13 mouse cellular contexts compared by ENCODE assay signal in genomic region chr14:80979475-80979874, GRCm38 (mm10).
DNase-seq lines count a peak whose midpoint lies in the region; ATAC-seq lines count a peak whose summit lies in the region.
"Had no signal": no experiment of that assay in that cellular context is flagged by ENCODE, and none has a peak within 500 bp of the region (broad histone marks: within the 10 kb centered on the region; RNA-seq: fewer than 3 reads in every experiment).

No protein-coding gene starts in this region.

- peaks cover 12% of the 10 kb centered on the region for H3K4me1 ChIP-seq in heart, embryonic 13.5 days
- no peaks in the 10 kb centered on the region for H3K4me1 ChIP-seq in embryonic facial prominence, embryonic 10.5 days
- H3K4me1 ChIP-seq: embryonic facial prominence, embryonic 15.5 days; liver, embryonic 13.5 days; midbrain, embryonic 12.5 days had no signal

- ATAC-seq in heart, embryonic 13.5 days (ENCODE audit: extremely low read depth, insufficient number of reproducible peaks, low FRiP score, low TSS enrichment) = no peak; the same call in 1 of the 2 replicates
- ATAC-seq in megakaryocyte, adult 5-6 weeks (ENCODE audit: poor library complexity, severe bottlenecking) = no peak

- no peaks in the 10 kb centered on the region for H3K36me3 ChIP-seq in heart, embryonic 13.5 days
- no peaks in the 10 kb centered on the region for H3K36me3 ChIP-seq in embryonic facial prominence, embryonic 10.5 days (replicated peaks)
- H3K36me3 ChIP-seq: embryonic facial prominence, embryonic 15.5 days; liver, embryonic 13.5 days; midbrain, embryonic 12.5 days had no signal

- H3K27ac ChIP-seq in heart, embryonic 13.5 days (replicated peaks) = peak overlapping the region; percentile 38
- no peak overlapping the region for H3K27ac ChIP-seq in embryonic facial prominence, embryonic 10.5 days (replicated peaks)
- H3K27ac ChIP-seq: embryonic facial prominence, embryonic 15.5 days; liver, embryonic 13.5 days; midbrain, embryonic 12.5 days had no signal

- DNase-seq in heart, adult 11 months = no peak
- peak; percentile 9 for DNase-seq in left cerebral cortex, postnatal 4 days
- DNase-seq in left cerebral cortex, postnatal 25 days (ENCODE audit: low spot score in 2 of 2) = no peak
- DNase-seq in adrenal gland, adult (ENCODE audit: inconsistent age in 2 of 2, low spot score in 1 of 2) = peak; percentile 6 to 66
- peak; percentile 8 for DNase-seq in embryonic facial prominence, embryonic 10.5 days (ENCODE audit: low spot score)
- DNase-seq in left cerebral cortex, postnatal 14 days (ENCODE audit: low spot score in 2 of 2) = no peak
- DNase-seq: cerebellum, adult 8-10 months; layer of hippocampus, adult 9-11 months; liver, embryonic 13.5 days had no signal

- no peak overlapping the region for H3K4me3 ChIP-seq in heart, embryonic 13.5 days
- no peak overlapping the region for H3K4me3 ChIP-seq in embryonic facial prominence, embryonic 10.5 days
- H3K4me3 ChIP-seq: embryonic facial prominence, embryonic 15.5 days; liver, embryonic 13.5 days; midbrain, embryonic 12.5 days had no signal

- peak overlapping the region; percentile 20 for H3K4me2 ChIP-seq in heart, embryonic 13.5 days
- H3K4me2 ChIP-seq: embryonic facial prominence, embryonic 15.5 days; liver, embryonic 13.5 days; midbrain, embryonic 12.5 days had no signal

- 12% methylated on average over 5 of the region's 5 CpGs for WGBS in heart, embryonic 13.5 days
- WGBS in embryonic facial prominence, embryonic 10.5 days = 76% methylated on average over 5 of the region's 5 CpGs

- no peaks in the 10 kb centered on the region for H3K27me3 ChIP-seq in heart, embryonic 13.5 days (replicated peaks)
- H3K27me3 ChIP-seq in embryonic facial prominence, embryonic 10.5 days (replicated peaks; ENCODE audit: low read depth, poor library complexity, severe bottlenecking) = no peaks in the 10 kb centered on the region
- H3K27me3 ChIP-seq: embryonic facial prominence, embryonic 15.5 days; liver, embryonic 13.5 days; midbrain, embryonic 12.5 days had no signal

- intact Hi-C loops in left cerebral cortex, postnatal 4 days (cut with DNase I) = no loop called here
- intact Hi-C loops in left cerebral cortex, postnatal 25 days (cut with DNase I) = no loop called here
- intact Hi-C loops in left cerebral cortex, postnatal 14 days (cut with DNase I) = no loop called here

- no peak overlapping the region for H3K9ac ChIP-seq in heart, embryonic 13.5 days
- H3K9ac ChIP-seq: embryonic facial prominence, embryonic 15.5 days; liver, embryonic 13.5 days; midbrain, embryonic 12.5 days had no signal

- H3K9me3 ChIP-seq in heart, embryonic 13.5 days = no peaks in the 10 kb centered on the region
- H3K9me3 ChIP-seq in embryonic facial prominence, embryonic 10.5 days = no peaks in the 10 kb centered on the region
- H3K9me3 ChIP-seq: embryonic facial prominence, embryonic 15.5 days; liver, embryonic 13.5 days; midbrain, embryonic 12.5 days had no signal

Comparison
In these comparisons a context has a peak if more than half of its experiments do, and no peak if none do; other contexts are left out.
1. DNase-seq: peak in left cerebral cortex, postnatal 4 days (single experiment), adrenal gland, adult (2 of 2) and embryonic facial prominence, embryonic 10.5 days (single experiment); none in heart, adult 11 months (single experiment), left cerebral cortex, postnatal 25 days (0 of 2) and left cerebral cortex, postnatal 14 days (0 of 2).